16 mouse cellular contexts compared by ENCODE assay signal in the genomic region with DNA sequence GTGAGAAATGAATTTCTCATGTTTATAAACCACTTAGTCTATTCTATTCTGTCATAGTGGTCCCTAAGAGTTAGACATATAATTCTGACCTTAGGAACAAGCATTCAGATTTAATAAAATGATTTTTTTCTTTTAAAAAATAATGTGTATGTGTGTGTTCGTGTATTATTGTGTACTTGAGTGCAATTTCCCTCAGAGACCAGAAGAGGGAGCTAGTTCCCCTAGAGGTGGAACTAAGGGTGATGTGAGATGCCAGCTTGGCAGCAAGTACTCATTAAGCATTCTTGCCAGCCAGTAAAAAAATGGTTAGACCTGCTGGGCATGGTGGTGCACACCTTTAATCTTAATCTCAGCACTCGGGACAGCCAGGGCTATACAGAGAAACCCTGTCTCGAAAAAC.
DNase-seq lines count a peak whose midpoint lies in the region; TF ChIP-seq lines count a peak whose summit lies in the region.
"Had no signal": no experiment of that assay in that cellular context is flagged by ENCODE, and none has a peak within 500 bp of the region (broad histone marks: within the 10 kb centered on the region; RNA-seq: fewer than 3 reads in every experiment).

No protein-coding gene starts in this region.

- H3K36me3 ChIP-seq in MEL (ENCODE audit: control insufficient read depth in 1 of 2, insufficient read depth in 2 of 2, low read length in 2 of 2) = no peaks in the 10 kb centered on the region
- H3K36me3 ChIP-seq: liver, embryonic 15.5 days had no signal

- H3K27ac ChIP-seq in left cerebral cortex, adult 2 months = no peak overlapping the region
- H3K27ac ChIP-seq in MEL (ENCODE audit: control insufficient read depth, low read depth, low read length) = no peak overlapping the region
- H3K27ac ChIP-seq: liver, embryonic 15.5 days had no signal

- no peak for TF ChIP-seq EP300 in MEL (IDR thresholded peaks at IDR 0.05; ENCODE audit: low read depth in 1 of 2, low read length in 2 of 2)

- DNase-seq in cerebellum, postnatal 14 days = peak; percentile 13 to 18
- no peak for DNase-seq in cerebellum, adult 18-20 months
- DNase-seq in left cerebral cortex, adult 2 months (ENCODE audit: extremely low spot score in 1 of 2, low spot score in 2 of 2) = no peak
- no peak for DNase-seq in left cerebral cortex, adult 8-10 months (ENCODE audit: low spot score in 2 of 2)
- DNase-seq in MEL (ENCODE audit: low read depth, low spot score) = peak; percentile 43
- DNase-seq in forelimb bud, embryonic 11.5 days (ENCODE audit: low read depth, low spot score) = peak; percentile 10
- DNase-seq in kidney, adult 11 months = no peak
- DNase-seq in kidney, postnatal 4 days = no peak
- DNase-seq: adrenal gland, postnatal 36 days; B cell, adult 2 months; cerebellum, adult 2 months; kidney, postnatal 14 days had no signal

- peak; percentile 40 for TF ChIP-seq RAD21 in MEL (IDR thresholded peaks at IDR 0.05; ENCODE audit: low read depth, low read length)

- no peak overlapping the region for H3K9ac ChIP-seq in MEL (ENCODE audit: control insufficient read depth, low read depth, low read length, poor library complexity, severe bottlenecking)
- H3K9ac ChIP-seq: liver, embryonic 15.5 days had no signal

- H3K9me3 ChIP-seq in MEL (replicated peaks; ENCODE audit: insufficient read depth, low read length) = no peaks in the 10 kb centered on the region
- H3K9me3 ChIP-seq: liver, embryonic 15.5 days; megakaryocyte, embryonic 14.5 days had no signal

- TF ChIP-seq CTCF in left cerebral cortex, adult 2 months (IDR thresholded peaks at IDR 0.05) = peak; percentile 38
- TF ChIP-seq CTCF in MEL (IDR thresholded peaks at IDR 0.05 in 2 of 3, conservative IDR thresholded peaks at IDR 0.05 in 1 of 3; ENCODE audit: control insufficient read depth in 1 of 3, insufficient read depth in 1 of 3, low read depth in 2 of 3, low read length in 3 of 3, poor library complexity in 1 of 3, severe bottlenecking in 1 of 3) = peak; percentile 35 to 45 (median 42); a peak in 5 of 6 replicates

- no peaks in the 10 kb centered on the region for H3K4me1 ChIP-seq in MEL (ENCODE audit: control insufficient read depth in 1 of 2, insufficient read depth in 2 of 2, low read length in 2 of 2)
- H3K4me1 ChIP-seq: liver, embryonic 15.5 days; megakaryocyte, embryonic 14.5 days had no signal

- no peaks in the 10 kb centered on the region for H3K79me2 ChIP-seq in MEL (ENCODE audit: control insufficient read depth, insufficient read depth, low read length, poor library complexity)

- H3K4me3 ChIP-seq in left cerebral cortex, adult 2 months = no peak overlapping the region
- no peak overlapping the region for H3K4me3 ChIP-seq in MEL (ENCODE audit: control insufficient read depth in 1 of 2, insufficient read depth in 1 of 2, low read depth in 2 of 2, low read length in 2 of 2)
- H3K4me3 ChIP-seq: erythroblast, embryonic 14.5 days; liver, embryonic 15.5 days; megakaryocyte, embryonic 14.5 days had no signal

- TF ChIP-seq POLR2A in MEL (IDR thresholded peaks at IDR 0.05; ENCODE audit: control insufficient read depth in 1 of 2, insufficient read depth in 1 of 2, low read depth in 1 of 2, low read length in 2 of 2, poor library complexity in 1 of 2) = no peak

- intact Hi-C loops in left cerebral cortex, adult 2 months (cut with DNase I) = no loop called here

- H3K27me3 ChIP-seq in MEL (ENCODE audit: control insufficient read depth in 1 of 2, insufficient read depth in 2 of 2, low read length in 2 of 2) = no peaks in the 10 kb centered on the region
- H3K27me3 ChIP-seq: liver, embryonic 15.5 days; megakaryocyte, embryonic 14.5 days; Patski had no signal

TF ChIP-seq in MEL, 35 proteins besides CTCF, POLR2A, EP300 and RAD21:
- TF ChIP-seq ZNF384 (IDR thresholded peaks at IDR 0.05; ENCODE audit: low read depth, low read length) (no peak), GABPA (IDR thresholded peaks at IDR 0.05; ENCODE audit: low read depth, low read length) (no peak), POLR2AphosphoS5 (IDR thresholded peaks at IDR 0.05; ENCODE audit: borderline replicate concordance, low read depth, low read length) (no peak), ZC3H11A (IDR thresholded peaks at IDR 0.05; ENCODE audit: low read depth, low read length) (peak; percentile 19; the same call in 1 of the 2 replicates), CHD2 (IDR thresholded peaks at IDR 0.05; ENCODE audit: low read length) (no peak), TAL1 (IDR thresholded peaks at IDR 0.05; ENCODE audit: low read length) (no peak), USF2 (IDR thresholded peaks at IDR 0.05; ENCODE audit: borderline replicate concordance in 1 of 2, insufficient read depth in 1 of 2, low read depth in 1 of 2, low read length in 2 of 2) (no peak), MYB (IDR thresholded peaks at IDR 0.05; ENCODE audit: low read depth, low read length) (no peak), MYC (IDR thresholded peaks at IDR 0.05; ENCODE audit: low read depth, low read length) (no peak), MXI1 (IDR thresholded peaks at IDR 0.05; ENCODE audit: low read depth, low read length) (no peak), GATA1 (IDR thresholded peaks at IDR 0.05; ENCODE audit: low read depth, low read length) (no peak), KAT2A (conservative IDR thresholded peaks at IDR 0.05; ENCODE audit: low read depth, low read length) (no peak), NRF1 (IDR thresholded peaks at IDR 0.05; ENCODE audit: insufficient read depth, low read depth, low read length, poor library complexity, severe bottlenecking) (no peak), SMC3 (IDR thresholded peaks at IDR 0.05; ENCODE audit: low read depth, low read length) (peak; percentile 39)
TF ChIP-seq in MEL: peak in this region for 2.

Comparison
In these comparisons a context has a peak if more than half of its experiments do, and no peak if none do; other contexts are left out.
1. DNase-seq: peak in cerebellum, postnatal 14 days (2 of 2), MEL (single experiment) and forelimb bud, embryonic 11.5 days (single experiment); none in cerebellum, adult 18-20 months (0 of 2), left cerebral cortex, adult 2 months (0 of 2), left cerebral cortex, adult 8-10 months (0 of 2), kidney, adult 11 months (single experiment) and kidney, postnatal 4 days (0 of 2).